Mouse (Mus musculus) C2C12 (cell line): ENCODE results near the gene Kank4. TPM values are rescaled to one million over a fixed set of nuclear protein-coding genes. Genes with fewer than 3 reads are reported as not detected.

Experiments
- H3K27me3 ChIP-seq: one replicate; pipeline ENCODE4 v1.6.1; 2011; ENCODE audit not compliant: control insufficient read depth, insufficient read depth, insufficient read length
- H3K36me3 ChIP-seq: one replicate; pipeline ENCODE4 v1.6.1; 2011; ENCODE audit not compliant: control insufficient read depth, insufficient read depth
- H3K4me3 ChIP-seq: one replicate; pipeline ENCODE4 v1.5.1; 2011; ENCODE audit warnings: mild to moderate bottlenecking, control low read depth; ENCODE audit not compliant: poor library complexity, insufficient read depth, severe bottlenecking
- H3K79me2 ChIP-seq: one replicate; pipeline ENCODE4 v1.6.1; 2011; ENCODE audit not compliant: control insufficient read depth, insufficient read depth
- H3K79me3 ChIP-seq: one replicate; pipeline ENCODE4 v1.6.1; 2011; ENCODE audit warnings: low read depth, control low read depth
- H3ac ChIP-seq: one replicate; pipeline ENCODE3; 2011; ENCODE audit warnings: low read depth; ENCODE audit not compliant: control insufficient read depth, insufficient read length
- CEBPB ChIP-seq: IDR thresholded peaks from one replicate; pipeline ENCODE4 v1.6.1; 2011; ENCODE audit warnings: low read depth, mild to moderate bottlenecking, control low read depth, moderate library complexity
- CTCF ChIP-seq: IDR thresholded peaks from one replicate; pipeline ENCODE4 v1.5.1; 2011; ENCODE audit not compliant: control insufficient read depth, insufficient read depth, insufficient read length
- FOSL1 ChIP-seq: IDR thresholded peaks from one replicate; pipeline ENCODE4 v1.8.0; 2011; ENCODE audit warnings: mild to moderate bottlenecking, low read length; ENCODE audit not compliant: poor library complexity, insufficient read depth, severe bottlenecking
- MAX ChIP-seq: IDR thresholded peaks from one replicate; pipeline ENCODE4 v1.6.1; 2011; ENCODE audit warnings: mild to moderate bottlenecking, control low read depth
- MYOD1 ChIP-seq: IDR thresholded peaks from one replicate; pipeline ENCODE4 v1.6.1; 2011; ENCODE audit warnings: low read depth; ENCODE audit not compliant: control insufficient read depth, insufficient read length
- MYOG ChIP-seq: IDR thresholded peaks from one replicate; pipeline ENCODE4 v1.6.1; 2011; ENCODE audit not compliant: control insufficient read depth, insufficient read length; ENCODE audit errors: extremely low read depth
- USF1 ChIP-seq: IDR thresholded peaks from one replicate; pipeline ENCODE4 v1.6.1; 2011; ENCODE audit warnings: low read depth, mild to moderate bottlenecking, control low read depth, moderate library complexity
- polyA plus RNA-seq: library from polyadenylated mRNA; unstranded; fragments of >200 nt; fragmentation: generic; extraction: Trizol; gene quantifications from one replicate; pipeline ENCODE4 v1.2.1, GENCODE M21; 2012; ENCODE audit warnings: missing spikeins

Gene Kank4
- polyA plus RNA-seq, 1 experiment, result not detected

GRCm38 (mm10) chr4:98743209-98743905 lies 74.0 kb downstream of the Kank4 start:
- Histone ChIP-seq H3K27me3 (no peaks in the 10 kb centered on the region), H3K4me3 (no peak overlapping the region), H3K79me3 (no peaks in the 10 kb centered on the region), H3ac (no peak overlapping the region), H3K36me3 (no peaks in the 10 kb centered on the region), H3K79me2 (no peaks in the 10 kb centered on the region)
- TF ChIP-seq FOSL1, result no peak
- no peak for TF ChIP-seq MYOD1
- TF ChIP-seq CEBPB, result no peak
- no peak for TF ChIP-seq CTCF
- TF ChIP-seq MAX, result no peak
- no peak for TF ChIP-seq MYOG
- no peak for TF ChIP-seq USF1

GRCm38 (mm10) chr4:98739753-98740152 lies 77.6 kb downstream of the Kank4 start:
- no peak overlapping the region for H3ac ChIP-seq
- H3K27me3 ChIP-seq, result no peaks in the 10 kb centered on the region
- H3K36me3 ChIP-seq, result no peaks in the 10 kb centered on the region
- TF ChIP-seq CTCF, result no peak
- no peak for TF ChIP-seq MYOG
- no peak for TF ChIP-seq MYOD1
- no peak for TF ChIP-seq MAX
- no peak for TF ChIP-seq FOSL1
- no peak for TF ChIP-seq USF1
- no peak for TF ChIP-seq CEBPB
- no peak overlapping the region for H3K4me3 ChIP-seq
- H3K79me3 ChIP-seq, result no peaks in the 10 kb centered on the region
- no peaks in the 10 kb centered on the region for H3K79me2 ChIP-seq

- no peak overlapping the region for H3ac ChIP-seq
- H3K79me2 ChIP-seq, result no peaks in the 10 kb centered on the region
- no peaks in the 10 kb centered on the region for H3K27me3 ChIP-seq
- no peak overlapping the region for H3K4me3 ChIP-seq
- no peaks in the 10 kb centered on the region for H3K79me3 ChIP-seq
- TF ChIP-seq CTCF (no peak), USF1 (no peak), CEBPB (no peak), MAX (no peak), FOSL1 (no peak), MYOD1 (no peak), MYOG (no peak)
- no peaks in the 10 kb centered on the region for H3K36me3 ChIP-seq
Measured at GRCm38 (mm10) chr4:98733660-98734059, 83.7 kb downstream of the Kank4 start.

- H3K4me3 ChIP-seq, result no peak overlapping the region
- H3K79me2 ChIP-seq, result no peaks in the 10 kb centered on the region
- TF ChIP-seq CTCF (no peak), CEBPB (no peak), USF1 (no peak), FOSL1 (no peak), MAX (no peak), MYOD1 (no peak), MYOG (no peak)
- H3K36me3 ChIP-seq, result no peaks in the 10 kb centered on the region
- no peaks in the 10 kb centered on the region for H3K27me3 ChIP-seq
- H3K79me3 ChIP-seq, result no peaks in the 10 kb centered on the region
- H3ac ChIP-seq, result no peak overlapping the region
Measured at GRCm38 (mm10) chr4:98728716-98729115, 88.6 kb downstream of the Kank4 start.

- H3K79me3 ChIP-seq, result no peaks in the 10 kb centered on the region
- no peak overlapping the region for H3ac ChIP-seq
- no peaks in the 10 kb centered on the region for H3K27me3 ChIP-seq
- H3K79me2 ChIP-seq, result no peaks in the 10 kb centered on the region
- no peak overlapping the region for H3K4me3 ChIP-seq
- TF ChIP-seq USF1 (no peak), CTCF (no peak), MAX (no peak), MYOD1 (no peak), MYOG (no peak), CEBPB (no peak), FOSL1 (no peak)
- H3K36me3 ChIP-seq, result no peaks in the 10 kb centered on the region
Measured at GRCm38 (mm10) chr4:98727959-98728347, 89.4 kb downstream of the Kank4 start.
